9 mouse cellular contexts compared by ENCODE assay signal in the genomic region with DNA sequence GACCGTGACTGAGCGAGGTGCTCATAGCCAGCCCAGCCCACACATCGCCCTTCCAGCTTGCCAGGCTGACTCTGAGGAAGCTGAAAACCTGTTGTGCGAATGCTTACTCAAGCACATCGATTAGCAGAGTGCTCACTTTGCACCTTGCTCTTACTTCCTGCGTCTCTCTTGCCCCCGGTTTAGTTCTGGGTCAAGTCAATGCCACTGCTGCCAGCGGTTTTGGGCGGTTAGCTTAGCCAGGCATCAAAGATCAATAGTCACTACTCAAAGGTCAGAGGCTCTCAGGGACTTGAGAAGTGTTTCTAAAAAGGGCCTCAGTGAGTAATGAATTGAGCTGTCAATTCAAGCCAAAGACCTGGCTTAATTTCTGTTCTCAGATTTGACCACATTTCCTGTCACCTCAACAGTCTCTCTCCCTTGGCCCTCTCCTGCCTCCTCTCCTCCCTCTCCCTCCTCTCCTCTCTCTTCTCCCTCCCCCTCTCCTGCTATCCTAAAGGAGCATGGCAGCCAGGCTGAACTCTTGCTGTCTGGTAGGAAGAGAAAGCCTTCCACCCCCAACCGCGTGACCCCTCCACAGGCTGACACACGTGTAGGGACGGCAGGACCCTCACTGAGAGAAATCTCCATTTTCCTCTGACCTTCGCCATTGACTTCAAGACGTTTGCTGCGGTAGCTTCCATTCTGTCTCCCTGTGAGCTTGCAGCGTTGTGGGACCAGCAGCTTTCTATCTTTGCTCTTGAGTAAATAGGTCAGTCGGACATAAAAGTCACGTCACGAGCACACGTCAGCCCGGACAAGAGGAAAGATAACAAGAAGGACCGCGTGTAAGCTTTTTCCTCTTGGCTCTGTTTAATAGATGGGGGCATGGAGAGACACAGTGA. TPM values are rescaled to one million over a fixed set of nuclear protein-coding genes. Genes with fewer than 3 reads are reported as not detected.
DNase-seq lines count a peak whose midpoint lies in the region; ATAC-seq and TF ChIP-seq lines count a peak whose summit lies in the region.
"Had no signal": no experiment of that assay in that cellular context is flagged by ENCODE, and none has a peak within 500 bp of the region (broad histone marks: within the 10 kb centered on the region; RNA-seq: fewer than 3 reads in every experiment).

No protein-coding gene starts in this region.

- H3K4me1 ChIP-seq in heart, postnatal 0 days (ENCODE audit: control insufficient read depth, insufficient read depth): peaks cover 18% of the 10 kb centered on the region
- H3K4me1 ChIP-seq in bone marrow macrophage, adult 2 months (ENCODE audit: control insufficient read depth, insufficient read depth, low read length): peaks cover 39% of the 10 kb centered on the region

- TF ChIP-seq POLR2A in bone marrow macrophage, adult 2 months (IDR thresholded peaks at IDR 0.05; ENCODE audit: borderline replicate concordance, low read depth, low read length): no peak

- H3K36me3 ChIP-seq in heart, postnatal 0 days (replicated peaks; ENCODE audit: control insufficient read depth, insufficient read depth, low read length): no peaks in the 10 kb centered on the region

- H3K4me2 ChIP-seq in heart, postnatal 0 days (ENCODE audit: low read depth, low read length): peak overlapping the region; percentile 37

- no peak for TF ChIP-seq CTCF in heart, postnatal 0 days (IDR thresholded peaks at IDR 0.05; ENCODE audit: low read depth)
- TF ChIP-seq CTCF in bone marrow macrophage, adult 2 months (IDR thresholded peaks at IDR 0.05; ENCODE audit: low read depth, low read length): no peak

- 42% methylated on average over 24 of the region's 24 CpGs for WGBS in heart, postnatal 0 days

- no peak for ATAC-seq in heart, postnatal 0 days (ENCODE audit: insufficient read depth, low read depth)

- DNase-seq in heart, postnatal 0 days (ENCODE audit: low spot score): no peak
- DNase-seq in heart, adult 11 months: no peak
- DNase-seq in kidney, postnatal 10 days: peak; percentile 52
- DNase-seq in retina, postnatal 1 day: peak; percentile 74
- no peak for DNase-seq in gastrocnemius, postnatal 4 days (ENCODE audit: low spot score in 2 of 2)
- DNase-seq in cerebellum, postnatal 36 days: no peak
- DNase-seq in layer of hippocampus, adult 11-12 months (ENCODE audit: low spot score): no peak
- DNase-seq: cerebellum, adult 11 months had no signal

- H3K27me3 ChIP-seq in heart, postnatal 0 days (ENCODE audit: control insufficient read depth, insufficient read depth, low read length): no peaks in the 10 kb centered on the region

- H3K27ac ChIP-seq in heart, postnatal 0 days (ENCODE audit: low read depth): no peak overlapping the region
- H3K27ac ChIP-seq in bone marrow macrophage, adult 2 months (ENCODE audit: insufficient read depth, low read depth, low read length): peak overlapping the region; percentile 3; the same call in 1 of the 2 replicates

- H3K4me3 ChIP-seq in heart, postnatal 0 days (ENCODE audit: low read depth, low read length): no peak overlapping the region
- H3K4me3 ChIP-seq in bone marrow macrophage, adult 2 months (ENCODE audit: insufficient read depth, low read length): no peak overlapping the region

- no peaks in the 10 kb centered on the region for H3K9me3 ChIP-seq in heart, postnatal 0 days (replicated peaks; ENCODE audit: control insufficient read depth, low read length)

- no peak for TF ChIP-seq EP300 in heart, postnatal 0 days (IDR thresholded peaks at IDR 0.05; ENCODE audit: low read depth)

- no peak overlapping the region for H3K9ac ChIP-seq in heart, postnatal 0 days (replicated peaks; ENCODE audit: low read depth, low read length)

RNA-seq across cellular contexts. Expression of gene Slc16a6, which starts 21.7 kb away (rescaled TPM):
- total RNA-seq in heart, postnatal 0 days (2014; rRNA removed; ENCODE audit: low replicate concordance): 11.9 and 13.2 TPM in 2 replicates
- 4.6 and 8.2 TPM in 2 replicates for polyA plus RNA-seq in heart, postnatal 0 days (2015; fragmentation: Nextera tagmentation; extraction: Ambion mirVana)
- 32.6 and 38.7 TPM in 2 replicates for polyA plus RNA-seq in bone marrow macrophage, adult 2 months (2012; ENCODE audit: insufficient read depth, insufficient read length, missing spikeins)
- total RNA-seq in gastrocnemius, postnatal 4 days (2021): 10 to 100 TPM; 16.8 to 17.6 TPM

RNA-seq across cellular contexts. Expression of gene Arsg, which starts 22.0 kb away (rescaled TPM):
- 4.3 and 5.9 TPM in 2 replicates for total RNA-seq in heart, postnatal 0 days (2014; rRNA removed; ENCODE audit: low replicate concordance)
- 3.8 and 4.3 TPM in 2 replicates for polyA plus RNA-seq in heart, postnatal 0 days (2015; fragmentation: Nextera tagmentation; extraction: Ambion mirVana)
- 3.7 and 4.4 TPM in 2 replicates for polyA plus RNA-seq in bone marrow macrophage, adult 2 months (2012; ENCODE audit: insufficient read depth, insufficient read length, missing spikeins)
- total RNA-seq in gastrocnemius, postnatal 4 days (2021): 10 to 100 TPM; 11.3 to 12.4 TPM

Comparison
In these comparisons a context has a peak if more than half of its experiments do, and no peak if none do; other contexts are left out.
1. DNase-seq: peak in kidney, postnatal 10 days (single experiment) and retina, postnatal 1 day (single experiment); none in heart, postnatal 0 days (single experiment), heart, adult 11 months (single experiment), gastrocnemius, postnatal 4 days (0 of 2), cerebellum, postnatal 36 days (0 of 2) and layer of hippocampus, adult 11-12 months (single experiment).